Mouse (Mus musculus) stomach, embryonic 16.5 days (tissue): ENCODE results near the gene Rin2. TPM values are rescaled to one million over a fixed set of nuclear protein-coding genes. Genes with fewer than 3 reads are reported as not detected.
A peak's percentile ranks its signal among the peaks of the same experiment; 100 is the strongest.

ENCODE experiments used
- ATAC-seq: fragments of 200-750 bp; cut with Nextera tagmentation; 2 replicates; pipeline ENCODE4 v1.8.0; 2017; ENCODE audit warnings: moderate number of reproducible peaks, moderate TSS enrichment; ENCODE audit not compliant: insufficient read depth, low FRiP score
- H3K27ac ChIP-seq: fragments of 300-500 bp; sonication (generic); 2 replicates; pipeline ENCODE4 v1.5.1; 2014; ENCODE audit warnings: low read length
- H3K27me3 ChIP-seq: fragments of 300-500 bp; sonication (generic); 2 replicates; pipeline ENCODE4 v1.6.1; 2014; ENCODE audit warnings: low read length, control low read depth, mixed read lengths; ENCODE audit not compliant: control insufficient read depth, insufficient read depth
- H3K36me3 ChIP-seq: fragments of 300-500 bp; sonication (generic); 2 replicates; pipeline ENCODE4 v1.6.1; 2014; ENCODE audit warnings: low read length; ENCODE audit not compliant: control insufficient read depth, insufficient read depth
- H3K4me1 ChIP-seq: fragments of 300-500 bp; sonication (generic); 2 replicates; pipeline ENCODE4 v1.6.1; 2014; ENCODE audit warnings: low read length, control low read depth, mixed read lengths; ENCODE audit not compliant: control insufficient read depth, insufficient read depth
- H3K4me2 ChIP-seq: fragments of 300-500 bp; sonication (generic); 2 replicates; pipeline ENCODE4 v1.6.1; 2014; ENCODE audit warnings: low read depth, low read length, mixed read lengths
- H3K4me3 ChIP-seq: fragments of 300-500 bp; sonication (generic); replicated peaks from 2 replicates; pipeline ENCODE4 v1.5.1; 2014; ENCODE audit warnings: mild to moderate bottlenecking, low read length
- H3K9ac ChIP-seq: fragments of 300-500 bp; sonication (generic); 2 replicates; pipeline ENCODE4 v1.6.1; 2014; ENCODE audit warnings: low read length
- H3K9me3 ChIP-seq: fragments of 300-500 bp; sonication (generic); replicated peaks from 2 replicates; pipeline ENCODE4 v1.6.1; 2016; ENCODE audit warnings: low read length, control low read depth; ENCODE audit not compliant: control insufficient read depth
- WGBS: fragments of 180-500 bp; shearing (Covaris S2); extraction: QIAGEN DNeasy Blood & Tissue Kit; methylation state at CpG from one replicate; pipeline ENCODE4 v1.1.7; 2014; 5-methylcytosine and 5-hydroxymethylcytosine counted together
- polyA plus RNA-seq: library from polyadenylated mRNA; unstranded; fragments of >200 nt; fragmentation: Nextera tagmentation; extraction: Ambion mirVana; gene quantifications from 2 replicates; pipeline ENCODE4 v1.2.1, GENCODE M21; 2015

The Rin2 gene
- polyA plus RNA-seq, 1 experiment from 2014 or later: 37.3 TPM

- WGBS: 35% methylated on average over 8 of the region's 8 CpGs
- Histone ChIP-seq H3K4me1 (peaks cover 23% of the 10 kb centered on the region), H3K9me3 (no peaks in the 10 kb centered on the region), H3K27me3 (no peaks in the 10 kb centered on the region), H3K36me3 (peaks cover under 1% of the 10 kb centered on the region; the same call in 1 of the 2 replicates), H3K4me3 (peak overlapping the region; percentile 48), H3K9ac (peak overlapping the region; percentile 78), H3K27ac (peak overlapping the region; percentile 99), H3K4me2 (peak overlapping the region; percentile 54)
- ATAC-seq: no peak
Measured at GRCm38 (mm10) chr2:145861193-145862123, 186.4 kb downstream of the Rin2 start.

DNA sequence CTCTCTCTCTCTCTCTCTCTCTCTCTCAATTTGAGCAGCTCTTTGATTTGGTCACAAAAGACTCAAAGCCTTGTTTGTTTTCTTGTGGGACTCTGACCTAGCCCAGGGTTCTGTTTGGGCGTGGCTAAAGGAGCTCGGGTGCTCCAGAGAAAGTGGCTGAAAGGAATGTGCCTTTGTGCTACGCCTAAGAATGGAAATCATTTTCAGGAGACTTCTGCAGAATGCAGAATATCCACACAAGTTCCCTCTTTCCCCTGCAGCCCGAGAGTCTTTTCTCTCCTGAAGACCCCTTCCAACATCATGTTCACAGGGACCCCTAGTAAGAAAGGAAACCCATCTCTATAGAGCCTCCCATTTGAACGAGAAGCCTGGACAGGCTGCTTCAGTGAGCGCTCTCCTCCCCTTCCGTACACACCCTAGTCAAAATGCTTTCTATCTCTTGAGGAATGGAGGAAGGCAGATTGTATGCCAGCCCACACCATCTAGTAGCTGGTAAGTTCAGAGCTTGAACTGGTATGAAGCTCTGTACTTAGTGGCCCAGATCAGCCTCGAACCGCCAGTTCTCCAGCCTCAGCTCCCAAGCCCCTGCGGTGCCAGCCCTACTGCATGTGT is 187.3 kb downstream of the Rin2 start:
- H3K27ac ChIP-seq: peak overlapping the region; percentile 99
- peaks cover 9% of the 10 kb centered on the region; the same call in 1 of the 2 replicates for H3K36me3 ChIP-seq
- H3K4me3 ChIP-seq: peak overlapping the region; percentile 48
- 0 out of 2 replicates have a peak, but pooled peaks cover 4% of the 10 kb centered on the region for H3K9me3 ChIP-seq
- peak overlapping the region; percentile 54 for H3K4me2 ChIP-seq
- no peaks in the 10 kb centered on the region for H3K27me3 ChIP-seq
- H3K9ac ChIP-seq: peak overlapping the region; percentile 78
- no peak for ATAC-seq
- 34% methylated on average over 10 of the region's 10 CpGs for WGBS
- peaks cover 23% of the 10 kb centered on the region for H3K4me1 ChIP-seq

DNA sequence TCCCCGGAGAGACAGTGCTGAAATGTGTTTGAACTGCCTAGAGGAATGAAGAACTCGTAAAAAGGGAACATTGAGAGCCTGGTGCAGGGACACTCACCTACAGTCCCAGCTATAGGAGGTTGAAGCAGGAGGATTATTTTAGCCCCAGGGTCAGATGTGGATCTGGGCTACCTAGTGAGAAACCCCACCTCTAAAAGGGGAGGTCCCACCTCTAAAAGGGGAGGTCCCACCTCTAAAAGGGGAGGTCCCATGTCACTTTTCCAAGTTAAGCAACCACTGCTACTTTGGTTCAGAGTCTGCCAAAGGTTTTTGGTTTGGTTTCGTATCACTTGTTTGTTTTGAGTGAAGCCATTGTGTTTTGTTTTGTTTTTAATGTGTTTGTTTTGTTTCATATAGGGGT is 190.3 kb downstream of the Rin2 start:
- ATAC-seq: no peak
- 86% methylated on average over 3 of the region's 3 CpGs for whole genome bisulfite sequencing
- no peak overlapping the region for H3K9ac ChIP-seq

GRCm38 (mm10) chr2:145866238-145866637 is 191.2 kb downstream of the Rin2 start:
- Histone ChIP-seq H3K27ac (no peak overlapping the region), H3K4me1 (peaks cover 11% of the 10 kb centered on the region; the same call in 1 of the 2 replicates), H3K9ac (no peak overlapping the region), H3K4me3 (no peak overlapping the region), H3K9me3 (0 out of 2 replicates have a peak, but pooled peaks cover 4% of the 10 kb centered on the region), H3K4me2 (no peak overlapping the region), H3K36me3 (peaks cover 12% of the 10 kb centered on the region; the same call in 1 of the 2 replicates), H3K27me3 (no peaks in the 10 kb centered on the region)
- WGBS: 90% methylated on average over 3 of the region's 3 CpGs
- no peak for ATAC-seq

More for the DNA sequence above, 190.3 kb downstream of the Rin2 start:
- H3K36me3 ChIP-seq: peaks cover 12% of the 10 kb centered on the region; the same call in 1 of the 2 replicates
- no peaks in the 10 kb centered on the region for H3K27me3 ChIP-seq
- H3K9me3 ChIP-seq: 0 out of 2 replicates have a peak, but pooled peaks cover 4% of the 10 kb centered on the region
- H3K4me2 ChIP-seq: no peak overlapping the region
- H3K4me3 ChIP-seq: no peak overlapping the region
- H3K27ac ChIP-seq: no peak overlapping the region
- peaks cover 11% of the 10 kb centered on the region; the same call in 1 of the 2 replicates for H3K4me1 ChIP-seq

GRCm38 (mm10) chr2:145866695-145867449 is 191.9 kb downstream of the Rin2 start:
- Histone ChIP-seq H3K4me3 (no peak overlapping the region), H3K36me3 (peaks cover 12% of the 10 kb centered on the region; the same call in 1 of the 2 replicates), H3K27ac (no peak overlapping the region), H3K4me1 (peaks cover 11% of the 10 kb centered on the region; the same call in 1 of the 2 replicates), H3K9me3 (0 out of 2 replicates have a peak, but pooled peaks cover 4% of the 10 kb centered on the region), H3K4me2 (no peak overlapping the region), H3K9ac (no peak overlapping the region), H3K27me3 (no peaks in the 10 kb centered on the region)
- WGBS: 92% methylated on average over 11 of the region's 11 CpGs
- no peak for ATAC-seq

- H3K27me3 ChIP-seq: no peaks in the 10 kb centered on the region
- H3K9me3 ChIP-seq: 0 out of 2 replicates have a peak, but pooled peaks cover 4% of the 10 kb centered on the region
- H3K4me2 ChIP-seq: no peak overlapping the region
- peaks cover 12% of the 10 kb centered on the region; the same call in 1 of the 2 replicates for H3K36me3 ChIP-seq
- no peak for ATAC-seq
- peaks cover 8% of the 10 kb centered on the region for H3K4me1 ChIP-seq
- peak overlapping the region; percentile 59; the same call in 1 of the 2 replicates for H3K27ac ChIP-seq
- H3K4me3 ChIP-seq: no peak overlapping the region
- no peak overlapping the region for H3K9ac ChIP-seq
- 73% methylated on average over 4 of the region's 4 CpGs for WGBS
Measured at GRCm38 (mm10) chr2:145871308-145871707, 196.3 kb downstream of the Rin2 start.

GRCm38 (mm10) chr2:145872099-145872498 is 197.1 kb downstream of the Rin2 start:
- ATAC-seq: peak; percentile 60; the same call in 1 of the 2 replicates
- H3K36me3 ChIP-seq: peaks cover 5% of the 10 kb centered on the region; the same call in 1 of the 2 replicates
- WGBS: 78% methylated on average over 1 of the region's 1 CpGs

DNA sequence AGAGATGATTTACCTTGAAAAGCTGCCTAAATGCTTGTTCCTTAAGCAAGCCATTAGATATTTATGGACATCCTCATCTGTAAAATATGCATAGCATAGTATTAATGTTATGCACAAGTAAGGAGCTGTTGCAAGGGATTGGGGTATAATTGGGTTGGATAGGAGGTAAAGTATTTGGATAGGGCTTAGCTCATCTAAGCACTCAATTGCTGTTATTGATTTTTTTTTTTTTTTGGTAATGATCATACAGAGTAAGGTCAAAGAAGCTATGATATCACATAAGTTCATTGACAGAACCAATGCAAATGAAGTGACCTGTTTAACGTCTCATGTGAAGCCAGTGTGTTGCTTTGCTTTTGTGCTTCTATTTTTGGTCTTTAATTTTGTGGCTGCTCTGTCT is 198.9 kb downstream of the Rin2 start:
- Histone ChIP-seq H3K36me3 (peaks cover 9% of the 10 kb centered on the region; the same call in 1 of the 2 replicates), H3K4me1 (peaks cover 8% of the 10 kb centered on the region), H3K9me3 (no peaks in the 10 kb centered on the region), H3K27me3 (no peaks in the 10 kb centered on the region), H3K9ac (no peak overlapping the region), H3K4me3 (no peak overlapping the region), H3K4me2 (no peak overlapping the region), H3K27ac (peak overlapping the region; percentile 21; the same call in 1 of the 2 replicates)
- no peak for ATAC-seq
- WGBS: 65% methylated on average over 1 of the region's 1 CpGs

More at GRCm38 (mm10) chr2:145872099-145872498, 197.1 kb downstream of the Rin2 start:
- H3K27ac ChIP-seq: peak overlapping the region; percentile 59; the same call in 1 of the 2 replicates
- peaks cover 8% of the 10 kb centered on the region for H3K4me1 ChIP-seq
- no peak overlapping the region for H3K4me3 ChIP-seq
- no peaks in the 10 kb centered on the region for H3K27me3 ChIP-seq
- H3K9ac ChIP-seq: no peak overlapping the region
- no peak overlapping the region for H3K4me2 ChIP-seq
- 0 out of 2 replicates have a peak, but pooled peaks cover 2% of the 10 kb centered on the region for H3K9me3 ChIP-seq
